In the genomic region with DNA sequence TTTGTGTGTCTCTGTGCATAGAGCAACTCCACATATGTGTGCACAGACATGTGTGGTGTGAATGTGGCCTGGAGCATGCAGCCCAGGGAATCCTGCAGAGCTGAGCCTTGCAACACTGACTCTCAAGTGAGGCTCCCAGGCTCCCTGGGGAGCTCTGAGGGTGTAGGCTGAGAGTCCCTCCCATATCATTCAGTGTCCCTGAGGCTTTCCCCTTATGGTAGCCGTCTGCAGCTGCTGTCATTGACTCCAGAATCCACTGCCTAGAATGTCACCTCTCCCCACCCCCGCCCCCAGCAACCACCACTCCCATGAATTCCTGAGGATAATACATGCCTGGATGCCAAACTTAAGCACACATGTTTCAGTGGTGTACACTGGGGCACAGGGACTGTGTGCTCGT, we compare ENCODE assay signal across 18 mouse cellular contexts.
DNase-seq lines count a peak whose midpoint lies in the region; ATAC-seq and TF ChIP-seq lines count a peak whose summit lies in the region.
"Had no signal": no experiment of that assay in that cellular context is flagged by ENCODE, and none has a peak within 500 bp of the region (broad histone marks: within the 10 kb centered on the region; RNA-seq: fewer than 3 reads in every experiment).

No protein-coding gene starts in this region.

- WGBS in heart, embryonic 10.5 days = 34% methylated on average over 3 of the region's 3 CpGs
- WGBS in lung, embryonic 16.5 days = 41% methylated on average over 3 of the region's 3 CpGs
- 40% methylated on average over 3 of the region's 3 CpGs for WGBS in embryonic facial prominence, embryonic 15.5 days
- WGBS in limb, embryonic 14.5 days = 52% methylated on average over 3 of the region's 3 CpGs

- peaks cover 39% of the 10 kb centered on the region for H3K4me1 ChIP-seq in heart, embryonic 10.5 days
- H3K4me1 ChIP-seq in lung, embryonic 16.5 days (replicated peaks; ENCODE audit: control insufficient read depth, insufficient read depth, low read length) = peaks cover 17% of the 10 kb centered on the region; the same call in 1 of the 2 replicates
- peaks cover 45% of the 10 kb centered on the region for H3K4me1 ChIP-seq in embryonic facial prominence, embryonic 15.5 days
- H3K4me1 ChIP-seq in limb, embryonic 14.5 days (ENCODE audit: control insufficient read depth, insufficient read depth, low read length) = peaks cover 3% of the 10 kb centered on the region; the same call in 1 of the 2 replicates

- no peak overlapping the region for H3K9ac ChIP-seq in lung, embryonic 16.5 days (ENCODE audit: low read length)
- H3K9ac ChIP-seq in embryonic facial prominence, embryonic 15.5 days = no peak overlapping the region
- H3K9ac ChIP-seq in limb, embryonic 14.5 days (ENCODE audit: low read depth, low read length, severe bottlenecking) = no peak overlapping the region
- H3K9ac ChIP-seq: forebrain, embryonic 13.5 days; hindbrain, embryonic 13.5 days had no signal

- no peak overlapping the region for H3K4me2 ChIP-seq in lung, embryonic 16.5 days (ENCODE audit: low read depth, low read length)
- no peak overlapping the region for H3K4me2 ChIP-seq in embryonic facial prominence, embryonic 15.5 days (replicated peaks)
- H3K4me2 ChIP-seq in limb, embryonic 14.5 days (replicated peaks; ENCODE audit: low read depth, low read length, severe bottlenecking) = no peak overlapping the region
- H3K4me2 ChIP-seq: forebrain, embryonic 13.5 days; hindbrain, embryonic 13.5 days had no signal

- no peaks in the 10 kb centered on the region for H3K27me3 ChIP-seq in heart, embryonic 10.5 days (ENCODE audit: insufficient read depth, poor library complexity, severe bottlenecking)
- no peaks in the 10 kb centered on the region for H3K27me3 ChIP-seq in lung, embryonic 16.5 days (ENCODE audit: control insufficient read depth, insufficient read depth, low read depth, low read length)
- H3K27me3 ChIP-seq in embryonic facial prominence, embryonic 15.5 days = no peaks in the 10 kb centered on the region
- H3K27me3 ChIP-seq in limb, embryonic 14.5 days (ENCODE audit: control insufficient read depth, insufficient read depth, low read length) = no peaks in the 10 kb centered on the region

- DNase-seq in heart, embryonic 10.5 days (ENCODE audit: low spot score) = no peak
- no peak for DNase-seq in heart, adult 8-10 months (ENCODE audit: low spot score)
- DNase-seq in lung, postnatal 25 days (ENCODE audit: low spot score) = no peak
- DNase-seq in limb, embryonic 14.5 days (ENCODE audit: low spot score) = peak; percentile 42
- no peak for DNase-seq in cerebellum, postnatal 36 days
- DNase-seq: adrenal gland, postnatal 25 days; cerebellum, adult 18-20 months; cerebellum, postnatal 25 days; liver; retina, postnatal 1 day; thymus, adult 2 months had no signal

- no peak for TF ChIP-seq POLR2A in limb, embryonic 14.5 days (IDR thresholded peaks at IDR 0.05; ENCODE audit: borderline replicate concordance, extremely low read depth, insufficient read depth, insufficient read length)

- no peak overlapping the region for H3K4me3 ChIP-seq in heart, embryonic 10.5 days
- no peak overlapping the region for H3K4me3 ChIP-seq in lung, embryonic 16.5 days (ENCODE audit: low read length)
- no peak overlapping the region for H3K4me3 ChIP-seq in embryonic facial prominence, embryonic 15.5 days (replicated peaks)
- H3K4me3 ChIP-seq in limb, embryonic 14.5 days (replicated peaks; ENCODE audit: low read length) = no peak overlapping the region
- H3K4me3 ChIP-seq: erythroblast, embryonic 14.5 days; forebrain, embryonic 13.5 days; hindbrain, embryonic 13.5 days had no signal

- peak; percentile 56 for ATAC-seq in lung, embryonic 16.5 days (ENCODE audit: low read depth)
- ATAC-seq in embryonic facial prominence, embryonic 15.5 days (ENCODE audit: insufficient number of reproducible peaks, low FRiP score, low TSS enrichment, low read depth) = 0 out of 2 replicates have a peak, but pooled peaks have one; percentile 23
- peak; percentile 48 for ATAC-seq in limb, embryonic 14.5 days (ENCODE audit: low FRiP score, low read depth)
- no peak for ATAC-seq in megakaryocyte progenitor cell, adult 5-6 weeks (replicated peaks; ENCODE audit: poor library complexity)
- ATAC-seq: forebrain, embryonic 13.5 days had no signal

- peak overlapping the region; percentile 65; the same call in 1 of the 2 replicates for H3K27ac ChIP-seq in heart, embryonic 10.5 days
- H3K27ac ChIP-seq in lung, embryonic 16.5 days (ENCODE audit: low read length) = no peak overlapping the region
- no peak overlapping the region for H3K27ac ChIP-seq in embryonic facial prominence, embryonic 15.5 days (replicated peaks)
- no peak overlapping the region for H3K27ac ChIP-seq in limb, embryonic 14.5 days (replicated peaks; ENCODE audit: low read depth, low read length)
- H3K27ac ChIP-seq: forebrain, embryonic 13.5 days; hindbrain, embryonic 13.5 days had no signal

- H3K36me3 ChIP-seq in heart, embryonic 10.5 days = no peaks in the 10 kb centered on the region
- H3K36me3 ChIP-seq in lung, embryonic 16.5 days (ENCODE audit: control insufficient read depth, insufficient read depth, low read length) = no peaks in the 10 kb centered on the region
- H3K36me3 ChIP-seq in embryonic facial prominence, embryonic 15.5 days = no peaks in the 10 kb centered on the region
- H3K36me3 ChIP-seq in limb, embryonic 14.5 days (ENCODE audit: control insufficient read depth, insufficient read depth, low read length) = no peaks in the 10 kb centered on the region
- H3K36me3 ChIP-seq: G1E; hindbrain, embryonic 13.5 days had no signal

- no peaks in the 10 kb centered on the region for H3K9me3 ChIP-seq in heart, embryonic 10.5 days
- H3K9me3 ChIP-seq in lung, embryonic 16.5 days (ENCODE audit: control insufficient read depth, low read length) = no peaks in the 10 kb centered on the region
- no peaks in the 10 kb centered on the region for H3K9me3 ChIP-seq in embryonic facial prominence, embryonic 15.5 days (replicated peaks)
- H3K9me3 ChIP-seq in limb, embryonic 14.5 days (ENCODE audit: control insufficient read depth, low read length) = no peaks in the 10 kb centered on the region
- H3K9me3 ChIP-seq: forebrain, embryonic 13.5 days; G1E; hindbrain, embryonic 13.5 days had no signal
